Mouse (Mus musculus) small intestine, adult 2 months (tissue): ENCODE measurements at regions not wholly inside any gene's neighbourhood (a gene's known extent, or its start where the extent isn't known, plus 50 kb on each side); places are given as distances from the start of the nearest gene placed in this dataset.

Experiments
- H3K27ac ChIP-seq: fragments of 200-500 bp; 2 replicates; pipeline ENCODE4 v1.5.1; 2012; ENCODE audit warnings: low read depth, low read length, control low read depth, inconsistent platforms; ENCODE audit not compliant: insufficient read depth
- H3K27me3 ChIP-seq: fragments of 200-500 bp; 2 replicates; pipeline ENCODE4 v1.6.1; 2012; ENCODE audit warnings: mild to moderate bottlenecking, moderate library complexity, low read length, inconsistent platforms; ENCODE audit not compliant: control insufficient read depth, insufficient read depth
- H3K36me3 ChIP-seq: fragments of 200-500 bp; 2 replicates; pipeline ENCODE4 v1.6.1; 2012; ENCODE audit warnings: mild to moderate bottlenecking, low read length, control low read depth, inconsistent platforms; ENCODE audit not compliant: control insufficient read depth, insufficient read depth
- H3K4me1 ChIP-seq: fragments of 200-500 bp; 2 replicates; pipeline ENCODE4 v1.6.1; 2012; ENCODE audit warnings: low read length, inconsistent platforms, mixed read lengths; ENCODE audit not compliant: control insufficient read depth, insufficient read depth, insufficient read length
- H3K4me3 ChIP-seq: fragments of 200-500 bp; 2 replicates; pipeline ENCODE4 v1.5.1; 2012; ENCODE audit warnings: low read depth, mild to moderate bottlenecking, control low read depth, inconsistent platforms, low read length, moderate library complexity
- CTCF ChIP-seq: fragments of 200-500 bp; IDR thresholded peaks from 2 replicates; pipeline ENCODE4 v1.5.1; 2012; ENCODE audit warnings: low read depth, mild to moderate bottlenecking, control low read depth, inconsistent platforms, low read length, moderate library complexity, mixed read lengths; ENCODE audit not compliant: insufficient replicate concordance, insufficient read length; ENCODE audit errors: extremely low read depth
- POLR2A ChIP-seq: fragments of 200-500 bp; IDR thresholded peaks from 2 replicates; pipeline ENCODE4 v1.6.1; 2012; ENCODE audit warnings: low read depth, mild to moderate bottlenecking, control low read depth, inconsistent platforms, low read length, moderate library complexity
- WGBS: fragments of 180-500 bp; shearing (Covaris S2); methylation state at CpG from one replicate; pipeline ENCODE4 v1.1.7; 2018; 5-methylcytosine and 5-hydroxymethylcytosine counted together

DNA sequence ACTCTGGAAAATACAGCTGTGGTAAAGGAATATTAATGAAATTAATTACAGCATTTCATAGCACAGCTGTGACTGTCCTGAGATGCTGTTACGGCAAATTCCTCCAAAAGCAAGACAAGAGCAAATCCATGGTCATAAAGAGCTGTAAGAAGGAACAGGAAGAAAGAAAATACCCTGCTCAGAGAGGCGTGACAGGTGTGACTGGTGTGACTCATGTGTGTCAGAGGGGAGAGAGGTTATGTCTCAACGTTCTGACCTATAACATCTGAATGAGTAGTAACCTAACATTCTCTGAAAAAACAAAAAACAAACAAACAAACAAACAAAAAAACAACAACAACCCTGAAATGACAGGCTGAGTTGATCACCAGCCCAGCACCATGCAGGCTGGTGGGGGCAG, 267.5 kb downstream of the Hivep2 start:
- no peak for TF ChIP-seq CTCF
- no peak for TF ChIP-seq POLR2A
- no peaks in the 10 kb centered on the region for H3K4me1 ChIP-seq
- H3K27ac ChIP-seq, result no peak overlapping the region
- 16% methylated on average over 3 of the region's 3 CpGs for WGBS
- no peak overlapping the region for H3K4me3 ChIP-seq
- H3K27me3 ChIP-seq, result no peaks in the 10 kb centered on the region
- H3K36me3 ChIP-seq, result no peaks in the 10 kb centered on the region

DNA sequence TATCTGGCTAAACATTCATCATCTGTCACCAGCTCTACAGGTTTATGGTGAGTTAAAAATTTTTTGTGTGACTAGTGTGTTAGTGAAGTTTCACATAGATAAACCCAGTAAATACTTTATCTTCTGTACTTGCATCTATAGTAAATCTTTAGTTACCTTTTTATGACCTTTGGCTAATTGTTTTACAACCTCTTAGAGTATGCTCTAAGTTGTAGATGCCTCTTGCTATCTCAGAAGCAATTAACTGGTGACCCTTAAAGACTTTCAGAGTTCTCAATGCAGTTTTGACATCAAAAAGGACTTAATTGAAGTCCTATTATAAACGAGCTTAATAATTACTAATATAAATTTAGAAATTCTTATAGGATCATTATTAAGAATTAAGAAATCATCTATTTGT, 265.6 kb downstream of the Hivep2 start:
- Histone ChIP-seq H3K36me3 (no peaks in the 10 kb centered on the region), H3K4me3 (no peak overlapping the region), H3K27ac (no peak overlapping the region), H3K4me1 (no peaks in the 10 kb centered on the region), H3K27me3 (0 out of 2 replicates have a peak, but pooled peaks cover 2% of the 10 kb centered on the region)
- TF ChIP-seq POLR2A (no peak), CTCF (no peak)
- WGBS, result 17% methylated on average over 1 of the region's 1 CpGs

DNA sequence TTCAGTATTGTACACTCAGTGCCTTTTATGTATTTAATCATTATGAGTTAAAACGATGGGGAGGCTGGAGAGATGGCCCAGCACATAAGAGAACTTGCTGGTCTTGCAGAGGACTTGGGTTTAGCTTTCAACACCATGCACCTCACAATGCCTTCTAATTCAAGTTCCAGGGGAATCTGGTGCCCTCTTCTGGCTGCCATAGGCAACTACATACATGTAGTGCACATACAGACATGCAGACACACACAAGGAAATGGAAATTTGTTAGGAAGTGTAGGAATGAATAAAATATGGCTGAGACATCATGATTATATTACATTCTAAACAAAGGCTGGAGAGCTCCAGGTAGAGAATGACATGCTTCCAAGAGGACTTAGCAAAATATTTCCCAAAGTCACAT, 251.4 kb downstream of the Hivep2 start:
- Histone ChIP-seq H3K27ac (no peak overlapping the region), H3K4me3 (no peak overlapping the region), H3K36me3 (no peaks in the 10 kb centered on the region), H3K27me3 (no peaks in the 10 kb centered on the region), H3K4me1 (no peaks in the 10 kb centered on the region)
- WGBS, result 90% methylated on average over 1 of the region's 1 CpGs
- TF ChIP-seq CTCF, result no peak
- no peak for TF ChIP-seq POLR2A

DNA sequence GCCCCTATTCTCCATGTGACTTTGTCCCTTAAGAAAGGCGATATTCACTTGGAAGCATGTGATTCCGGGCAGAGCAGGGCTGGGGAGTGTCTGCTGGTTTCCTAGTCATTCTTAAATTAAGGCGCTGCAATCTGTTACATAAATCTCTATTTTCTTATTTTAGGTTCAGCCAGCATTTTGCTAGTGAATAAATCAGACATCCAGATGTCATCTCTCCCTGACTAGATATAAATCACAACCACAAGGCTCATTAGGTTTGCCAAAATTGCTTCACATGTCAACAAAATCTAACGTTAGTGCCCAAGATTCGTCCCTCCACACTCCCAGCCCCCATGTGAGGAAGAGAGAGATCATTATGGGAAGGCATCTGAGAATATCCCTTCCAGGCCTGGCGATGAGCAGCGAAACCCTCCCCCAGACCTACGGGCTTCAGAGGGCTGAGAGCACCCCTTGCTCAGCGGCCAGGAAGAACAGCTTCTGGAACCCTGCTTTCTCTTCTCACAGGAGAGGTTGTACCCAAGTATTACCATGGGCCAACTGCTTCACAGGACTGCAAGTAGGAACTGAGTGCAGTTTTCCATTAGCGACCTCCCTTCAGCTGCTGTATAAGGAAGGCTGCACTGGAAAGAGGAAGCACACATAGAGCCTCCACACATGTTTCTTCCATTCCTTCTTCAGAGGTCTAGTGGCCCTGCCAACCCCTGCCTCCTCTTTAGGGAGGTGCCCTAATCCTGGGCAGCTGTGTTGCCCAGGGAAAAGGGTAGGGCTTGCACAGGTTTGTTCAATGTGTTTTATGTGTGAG, 250.5 kb downstream of the Hivep2 start:
- no peak overlapping the region for H3K27ac ChIP-seq
- H3K4me3 ChIP-seq, result no peak overlapping the region
- peaks cover 3% of the 10 kb centered on the region; the same call in 1 of the 2 replicates for H3K4me1 ChIP-seq
- no peaks in the 10 kb centered on the region for H3K36me3 ChIP-seq
- 87% methylated on average over 10 of the region's 10 CpGs for whole genome bisulfite sequencing
- no peaks in the 10 kb centered on the region; the same call in 1 of the 2 replicates for H3K27me3 ChIP-seq
- no peak for TF ChIP-seq CTCF
- no peak for TF ChIP-seq POLR2A

GRCm38 (mm10) chr10:14215512-14215911, 249.6 kb downstream of the Hivep2 start:
- H3K4me1 ChIP-seq, result peaks cover 3% of the 10 kb centered on the region; the same call in 1 of the 2 replicates
- H3K4me3 ChIP-seq, result no peak overlapping the region
- no peaks in the 10 kb centered on the region; the same call in 1 of the 2 replicates for H3K27me3 ChIP-seq
- TF ChIP-seq CTCF, result no peak
- no peak for TF ChIP-seq POLR2A
- H3K36me3 ChIP-seq, result no peaks in the 10 kb centered on the region
- no peak overlapping the region for H3K27ac ChIP-seq
- 70% methylated on average over 4 of the region's 4 CpGs for WGBS

GRCm38 (mm10) chr10:14213536-14213935, 247.7 kb downstream of the Hivep2 start:
- WGBS, result 69% methylated on average over 5 of the region's 5 CpGs
- Histone ChIP-seq H3K27ac (no peak overlapping the region), H3K27me3 (no peaks in the 10 kb centered on the region; the same call in 1 of the 2 replicates), H3K4me1 (peaks cover 3% of the 10 kb centered on the region; the same call in 1 of the 2 replicates), H3K36me3 (no peaks in the 10 kb centered on the region), H3K4me3 (no peak overlapping the region)
- TF ChIP-seq CTCF, result no peak
- TF ChIP-seq POLR2A, result no peak

- peaks cover 5% of the 10 kb centered on the region; the same call in 1 of the 2 replicates for H3K4me1 ChIP-seq
- 27% methylated on average over 6 of the region's 6 CpGs for WGBS
- no peak overlapping the region for H3K4me3 ChIP-seq
- H3K27me3 ChIP-seq, result no peaks in the 10 kb centered on the region; the same call in 1 of the 2 replicates
- H3K36me3 ChIP-seq, result no peaks in the 10 kb centered on the region
- H3K27ac ChIP-seq, result no peak overlapping the region
- TF ChIP-seq POLR2A (no peak), CTCF (no peak)
Observed at GRCm38 (mm10) chr10:14211926-14212325, 246.1 kb downstream of the Hivep2 start.
